Mouse (Mus musculus) left cerebral cortex, adult 2 months (tissue): ENCODE measurements around the gene Ppp2r5a. TPM values are rescaled to one million over a fixed set of nuclear protein-coding genes. Genes with fewer than 3 reads are reported as not detected.

Source experiments
- DNase-seq, 2 experiments: peaks; one replicate each; pipeline ENCODE4 v3.0.0; 2021 to 2022; ENCODE audit warnings: low spot score in 2 of 2, mixed read lengths in 1 of 2; ENCODE audit errors: extremely low spot score in 1 of 2
- H3K27ac ChIP-seq: fragments of 200-600 bp; 2 replicates; pipeline ENCODE4 v1.8.1; 2022
- H3K4me3 ChIP-seq: fragments of 200-600 bp; 2 replicates; pipeline ENCODE4 v1.8.1; 2022
- CTCF ChIP-seq: fragments of 200-600 bp; IDR thresholded peaks from 2 replicates; pipeline ENCODE4 v1.8.1; 2022; ENCODE audit warnings: antibody characterized with exemption, mild to moderate bottlenecking, moderate library complexity
- intact Hi-C: fragments of 180-260 bp; cut with DNase I; formaldehyde crosslinking; loops from one replicate; pipeline ENCODE4 v1.15.1; 2025
- total RNA-seq, 2 experiments: library from RNA; stranded (reverse); gene quantifications; 2 replicates each; pipeline ENCODE4 v1.2.3; 2021

Gene Ppp2r5a
- total RNA-seq, 2 experiments from 2014 or later, result 91.8 to 94.5 TPM

GRCm38 (mm10) chr1:191395871-191396433 lies 7.1 kb downstream of the Ppp2r5a start:
- TF ChIP-seq CTCF, result no peak
- DNase-seq, result peak in 1 of 2 experiments; percentile 39
- intact Hi-C loops, result loop anchor here (1.0 to 10.0 kb wide), 3 partner anchors 167 to 419 kb away; partner anchors contain the start of gene Lpgat1
- Histone ChIP-seq H3K4me3 (peak overlapping the region; percentile 94), H3K27ac (peak overlapping the region; percentile 90)

- peak overlapping the region; percentile 94 for H3K4me3 ChIP-seq
- no peak for DNase-seq
- intact Hi-C loops, result loop anchor here (1.0 to 10.0 kb wide), 3 partner anchors 168 to 420 kb away; partner anchors contain the start of gene Lpgat1
- peak overlapping the region; percentile 90 for H3K27ac ChIP-seq
- TF ChIP-seq CTCF, result no peak
Observed at GRCm38 (mm10) chr1:191395200-191395599, 7.9 kb downstream of the Ppp2r5a start.

- peak overlapping the region; percentile 94 for H3K4me3 ChIP-seq
- no peak for DNase-seq
- no peak overlapping the region for H3K27ac ChIP-seq
- no peak for TF ChIP-seq CTCF
- intact Hi-C loops, result loop anchor here (5.0 to 10.0 kb wide), 3 partner anchors 77 to 421 kb away; partner anchors contain the start of genes Lpgat1 and Nenf
Observed at GRCm38 (mm10) chr1:191394126-191394525, 8.9 kb downstream of the Ppp2r5a start.

GRCm38 (mm10) chr1:191393536-191393935 lies 9.5 kb downstream of the Ppp2r5a start:
- DNase-seq, result no peak
- Histone ChIP-seq H3K4me3 (no peak overlapping the region), H3K27ac (no peak overlapping the region)
- intact Hi-C loops, result loop anchor here (5.0 to 10.0 kb wide), 3 partner anchors 76 to 421 kb away; partner anchors contain the start of genes Lpgat1 and Nenf
- no peak for TF ChIP-seq CTCF

- no peak for DNase-seq
- Histone ChIP-seq H3K27ac (no peak overlapping the region), H3K4me3 (no peak overlapping the region)
- intact Hi-C loops, result loop anchor here (5.0 to 10.0 kb wide), 3 partner anchors 74 to 423 kb away; partner anchors contain the start of genes Lpgat1 and Nenf
- peak; percentile 80 for TF ChIP-seq CTCF
Observed at GRCm38 (mm10) chr1:191391311-191391710, 11.8 kb downstream of the Ppp2r5a start.

GRCm38 (mm10) chr1:191384786-191385430 lies 18.2 kb downstream of the Ppp2r5a start:
- no peak for TF ChIP-seq CTCF
- H3K4me3 ChIP-seq, result no peak overlapping the region
- no peak for DNase-seq
- intact Hi-C loops, result no loop called here
- H3K27ac ChIP-seq, result no peak overlapping the region

- intact Hi-C loops, result no loop called here
- no peak for TF ChIP-seq CTCF
- Histone ChIP-seq H3K4me3 (no peak overlapping the region), H3K27ac (peak overlapping the region; percentile 82)
- no peak for DNase-seq
Observed at GRCm38 (mm10) chr1:191381955-191382736, 20.9 kb downstream of the Ppp2r5a start.

GRCm38 (mm10) chr1:191380843-191381242 lies 22.2 kb downstream of the Ppp2r5a start:
- no peak overlapping the region for H3K4me3 ChIP-seq
- no peak for DNase-seq
- intact Hi-C loops, result no loop called here
- no peak for TF ChIP-seq CTCF
- H3K27ac ChIP-seq, result no peak overlapping the region

- Histone ChIP-seq H3K27ac (no peak overlapping the region), H3K4me3 (no peak overlapping the region)
- intact Hi-C loops, result no loop called here
- DNase-seq, result no peak
- TF ChIP-seq CTCF, result no peak
Observed at GRCm38 (mm10) chr1:191378080-191378479, 25.0 kb downstream of the Ppp2r5a start.

GRCm38 (mm10) chr1:191375644-191375998 lies 27.5 kb downstream of the Ppp2r5a start:
- no peak overlapping the region; the same call in 1 of the 2 replicates for H3K27ac ChIP-seq
- TF ChIP-seq CTCF, result no peak
- H3K4me3 ChIP-seq, result no peak overlapping the region
- DNase-seq, result no peak
- intact Hi-C loops, result no loop called here

GRCm38 (mm10) chr1:191374993-191375643 lies 28.0 kb downstream of the Ppp2r5a start:
- H3K4me3 ChIP-seq, result no peak overlapping the region
- no peak overlapping the region; the same call in 1 of the 2 replicates for H3K27ac ChIP-seq
- DNase-seq, result no peak
- TF ChIP-seq CTCF, result no peak
- intact Hi-C loops, result no loop called here
